Mouse (Mus musculus) cerebellum, adult 2 months (tissue): ENCODE data around the gene Enox1.

Experiments
- CTCF ChIP-seq: fragments of 200-500 bp; IDR thresholded peaks from 2 replicates; pipeline ENCODE4 v1.5.1; 2011; ENCODE audit warnings: low read depth, mild to moderate bottlenecking, control low read depth, low read length, moderate library complexity, borderline replicate concordance; ENCODE audit not compliant: insufficient read depth
- POLR2A ChIP-seq: fragments of 200-500 bp; IDR thresholded peaks from 2 replicates; pipeline ENCODE4 v1.6.1; 2011; ENCODE audit warnings: low read length, control low read depth, borderline replicate concordance; ENCODE audit not compliant: insufficient read depth

- TF ChIP-seq CTCF (no peak), POLR2A (no peak)
These were observed 124.3 kb downstream of the Enox1 start for GRCm38 (mm10) chr14:77280893-77281292.
